Mouse (Mus musculus) MEL (cell line): ENCODE measurements around the gene Hsp90aa1. TPM values are rescaled to one million over a fixed set of nuclear protein-coding genes. Genes with fewer than 3 reads are reported as not detected.
A peak's percentile ranks its signal among the peaks of the same experiment; 100 is the strongest.

Experiments used
- DNase-seq: peaks from one replicate; pipeline ENCODE4 v3.0.0; 2011; ENCODE audit warnings: low read depth, low spot score
- H3K27ac ChIP-seq: 2 replicates; pipeline ENCODE4 v1.5.1; 2012; ENCODE audit warnings: low read depth, mild to moderate bottlenecking, control low read depth, low read length, moderate library complexity; ENCODE audit not compliant: control insufficient read depth
- H3K27me3 ChIP-seq, 2 experiments: fragments of 150-350 bp in 1 of 2; sonication (generic) in 1 of 2; 2 replicates each; pipeline ENCODE4 v1.6.1; 2012; ENCODE audit warnings: low read length in 2 of 2, mild to moderate bottlenecking in 2 of 2, improper control_type of control experiment in 1 of 2, moderate library complexity in 1 of 2; ENCODE audit not compliant: insufficient read depth in 2 of 2, control insufficient read depth in 1 of 2
- H3K36me3 ChIP-seq, 2 experiments: 2 replicates each; pipeline ENCODE4 v1.6.1; 2012 to 2014; ENCODE audit warnings: low read length in 2 of 2, improper control_type of control experiment in 1 of 2, inconsistent platforms in 1 of 2, mild to moderate bottlenecking in 1 of 2; ENCODE audit not compliant: insufficient read depth in 2 of 2, control insufficient read depth in 1 of 2
- H3K4me1 ChIP-seq, 2 experiments: fragments of 150-350 bp in 1 of 2; sonication (generic) in 1 of 2; 2 replicates each; pipeline ENCODE4 v1.6.1; 2012; ENCODE audit warnings: low read length in 2 of 2, improper control_type of control experiment in 1 of 2, mild to moderate bottlenecking in 1 of 2; ENCODE audit not compliant: insufficient read depth in 2 of 2, control insufficient read depth in 1 of 2
- H3K4me3 ChIP-seq, 2 experiments: fragments of 150-350 bp in 1 of 2; sonication (generic) in 1 of 2; 2 replicates each; pipeline ENCODE4 v1.5.1; 2012; ENCODE audit warnings: low read depth in 2 of 2, low read length in 2 of 2, mild to moderate bottlenecking in 2 of 2, moderate library complexity in 2 of 2, control low read depth in 1 of 2, improper control_type of control experiment in 1 of 2; ENCODE audit not compliant: control insufficient read depth in 1 of 2, insufficient read depth in 1 of 2
- H3K79me2 ChIP-seq: 2 replicates; pipeline ENCODE4 v1.6.1; 2012; ENCODE audit warnings: mild to moderate bottlenecking, low read length, moderate library complexity; ENCODE audit not compliant: control insufficient read depth, poor library complexity, insufficient read depth
- H3K9ac ChIP-seq: 2 replicates; pipeline ENCODE4 v1.6.1; 2012; ENCODE audit warnings: low read depth, mild to moderate bottlenecking, control low read depth, low read length, moderate library complexity; ENCODE audit not compliant: control insufficient read depth, poor library complexity, severe bottlenecking
- H3K9me3 ChIP-seq: fragments of 150-350 bp; sonication (generic); replicated peaks from 2 replicates; pipeline ENCODE4 v1.6.1; 2012; ENCODE audit warnings: mild to moderate bottlenecking, low read length, improper control_type of control experiment, moderate library complexity; ENCODE audit not compliant: insufficient read depth
- CHD2 ChIP-seq: IDR thresholded peaks from 2 replicates; pipeline ENCODE4 v1.6.1; 2011; ENCODE audit warnings: low read length, improper control_type of control experiment
- CTCF ChIP-seq, 3 experiments: IDR thresholded peaks in 2 of 3; conservative IDR thresholded peaks in 1 of 3; 2 replicates each; pipeline ENCODE4 v1.5.1; 2011 to 2012; ENCODE audit warnings: low read length in 3 of 3, low read depth in 2 of 3, mild to moderate bottlenecking in 2 of 3, improper control_type of control experiment in 1 of 3, inconsistent platforms in 1 of 3, mixed read lengths in 1 of 3, moderate library complexity in 1 of 3; ENCODE audit not compliant: control insufficient read depth in 1 of 3, insufficient read depth in 1 of 3, poor library complexity in 1 of 3, severe bottlenecking in 1 of 3
- E2F4 ChIP-seq: IDR thresholded peaks from 2 replicates; pipeline ENCODE4 v1.6.1; 2011; ENCODE audit warnings: low read depth, low read length, improper control_type of control experiment, borderline replicate concordance
- ETS1 ChIP-seq: IDR thresholded peaks from 2 replicates; pipeline ENCODE4 v1.6.1; 2012; ENCODE audit warnings: low read depth, mild to moderate bottlenecking, inconsistent platforms, low read length, improper control_type of control experiment, moderate library complexity
- HCFC1 ChIP-seq: IDR thresholded peaks from 2 replicates; pipeline ENCODE4 v1.6.1; 2012; ENCODE audit warnings: low read depth, mild to moderate bottlenecking, inconsistent platforms, low read length, improper control_type of control experiment, moderate library complexity
- MAFK ChIP-seq: IDR thresholded peaks from 2 replicates; pipeline ENCODE4 v1.6.1; 2011; ENCODE audit warnings: low read depth, mild to moderate bottlenecking, low read length, improper control_type of control experiment, borderline replicate concordance
- MAX ChIP-seq: IDR thresholded peaks from 2 replicates; pipeline ENCODE4 v1.6.1; 2011; ENCODE audit warnings: low read length, improper control_type of control experiment
- MXI1 ChIP-seq: IDR thresholded peaks from 2 replicates; pipeline ENCODE4 v1.6.1; 2011; ENCODE audit warnings: mild to moderate bottlenecking, low read depth, low read length, improper control_type of control experiment
- MYC ChIP-seq: IDR thresholded peaks from 2 replicates; pipeline ENCODE4 v1.6.1; 2011; ENCODE audit warnings: low read depth, mild to moderate bottlenecking, low read length, improper control_type of control experiment, moderate library complexity
- NRF1 ChIP-seq: IDR thresholded peaks from 2 replicates; pipeline ENCODE4 v1.6.1; 2014; ENCODE audit warnings: low read depth, mild to moderate bottlenecking, inconsistent platforms, low read length, improper control_type of control experiment, moderate library complexity; ENCODE audit not compliant: poor library complexity, insufficient read depth, severe bottlenecking
- POLR2AphosphoS2 ChIP-seq: IDR thresholded peaks from 2 replicates; pipeline ENCODE4 v1.6.1; 2011; ENCODE audit warnings: low read length, improper control_type of control experiment
- RCOR1 ChIP-seq: IDR thresholded peaks from 2 replicates; pipeline ENCODE4 v1.6.1; 2012; ENCODE audit warnings: low read depth, mild to moderate bottlenecking, inconsistent platforms, low read length, improper control_type of control experiment
- SIN3A ChIP-seq: IDR thresholded peaks from 2 replicates; pipeline ENCODE4 v1.6.1; 2012; ENCODE audit warnings: low read length, improper control_type of control experiment, inconsistent platforms
- SMC3 ChIP-seq: IDR thresholded peaks from 2 replicates; pipeline ENCODE4 v1.6.1; 2011; ENCODE audit warnings: low read depth, low read length, improper control_type of control experiment
- TAL1 ChIP-seq: IDR thresholded peaks from 2 replicates; pipeline ENCODE4 v1.6.1; 2012; ENCODE audit warnings: mild to moderate bottlenecking, inconsistent platforms, low read length, moderate library complexity, mixed read lengths
- TCF12 ChIP-seq: IDR thresholded peaks from 2 replicates; pipeline ENCODE4 v1.6.1; 2014; ENCODE audit warnings: low read depth, mild to moderate bottlenecking, inconsistent platforms, low read length, improper control_type of control experiment, moderate library complexity
- UBTF ChIP-seq: IDR thresholded peaks from 2 replicates; pipeline ENCODE4 v1.6.1; 2012; ENCODE audit warnings: low read depth, mild to moderate bottlenecking, inconsistent platforms, low read length, improper control_type of control experiment, moderate library complexity, borderline replicate concordance; ENCODE audit not compliant: insufficient read depth
- USF1 ChIP-seq: IDR thresholded peaks from 2 replicates; pipeline ENCODE4 v1.6.1; 2014; ENCODE audit warnings: low read depth, mild to moderate bottlenecking, inconsistent platforms, low read length, improper control_type of control experiment, moderate library complexity
- ZC3H11A ChIP-seq: IDR thresholded peaks from 2 replicates; pipeline ENCODE4 v1.6.1; 2012; ENCODE audit warnings: low read depth, mild to moderate bottlenecking, inconsistent platforms, low read length, improper control_type of control experiment
- ZKSCAN1 ChIP-seq: IDR thresholded peaks from 2 replicates; pipeline ENCODE4 v1.6.1; 2012; ENCODE audit warnings: low read depth, mild to moderate bottlenecking, inconsistent platforms, low read length, improper control_type of control experiment, moderate library complexity
- ZMIZ1 ChIP-seq: IDR thresholded peaks from 2 replicates; pipeline ENCODE4 v1.6.1; 2012; ENCODE audit warnings: low read depth, mild to moderate bottlenecking, inconsistent platforms, low read length, improper control_type of control experiment, moderate library complexity
- ZNF384 ChIP-seq: IDR thresholded peaks from 2 replicates; pipeline ENCODE4 v1.6.1; 2012; ENCODE audit warnings: low read depth, mild to moderate bottlenecking, inconsistent platforms, low read length, improper control_type of control experiment
- polyA plus RNA-seq, 2 experiments: library from polyadenylated mRNA; stranded (reverse) in 1 of 2; unstranded in 1 of 2; fragments of >175 nt in 1 of 2; fragments of >200 nt in 1 of 2; gene quantifications; 2 replicates each; pipeline versions ENCODE4 v1.2.1 to v1.2.4; 2012; ENCODE audit warnings: low replicate concordance in 2 of 2, low read depth in 1 of 2; ENCODE audit not compliant: insufficient read length in 2 of 2, insufficient read depth in 1 of 2, missing spikeins in 1 of 2
- total RNA-seq: library from RNA; depleted of rRNA; stranded (reverse); fragments of 300-350 nt; gene quantifications from 2 replicates; pipeline ENCODE4 v1.2.3, GENCODE M21; 2012

Gene Hsp90aa1
- total and polyA plus RNA-seq, 3 experiments, result 913 to 1,509 (median 1,471) TPM

- no peak for TF ChIP-seq ZNF384
- no peak for TF ChIP-seq MYC
- TF ChIP-seq MAFK, result no peak
- no peak for TF ChIP-seq NRF1
- TF ChIP-seq TAL1, result no peak
- no peak for TF ChIP-seq ETS1
- TF ChIP-seq MXI1, result peak; percentile 65
- TF ChIP-seq ZMIZ1, result no peak
- no peak for TF ChIP-seq CTCF (IDR thresholded peaks at IDR 0.05 in 2 of 3, conservative IDR thresholded peaks at IDR 0.05 in 1 of 3; ENCODE audit: control insufficient read depth in 1 of 3, insufficient read depth in 1 of 3, low read depth in 2 of 3, low read length in 3 of 3, poor library complexity in 1 of 3, severe bottlenecking in 1 of 3)
- TF ChIP-seq ZC3H11A, result no peak
- no peak for TF ChIP-seq POLR2AphosphoS2
- no peak for TF ChIP-seq HCFC1
- peak; percentile 89; the same call in 1 of the 2 replicates for TF ChIP-seq UBTF
- TF ChIP-seq TCF12, result 0 out of 2 replicates have a peak, but pooled peaks have one; percentile 6
- no peak for TF ChIP-seq USF1
- no peak for TF ChIP-seq E2F4
- no peak for TF ChIP-seq ZKSCAN1
- TF ChIP-seq CHD2, result no peak
- TF ChIP-seq MAX, result no peak
- TF ChIP-seq RCOR1, result no peak
- TF ChIP-seq SMC3, result no peak
- TF ChIP-seq SIN3A, result peak; percentile 40; the same call in 1 of the 2 replicates
- peak overlapping the region; percentile 94 for H3K9ac ChIP-seq
- H3K36me3 ChIP-seq, result peaks cover 7 to 11% of the 10 kb centered on the region in 2 experiments
- H3K9me3 ChIP-seq, result no peaks in the 10 kb centered on the region
- peaks cover 33% of the 10 kb centered on the region for H3K79me2 ChIP-seq
- H3K4me3 ChIP-seq, result peak overlapping the region; percentile 86 to 96
- peak overlapping the region; percentile 67 for H3K27ac ChIP-seq
- DNase-seq, result no peak
- no peaks in the 10 kb centered on the region for H3K27me3 ChIP-seq
- H3K4me1 ChIP-seq, result peaks cover 5 to 6% of the 10 kb centered on the region in 2 experiments
Measured at GRCm38 (mm10) chr12:110738158-110738921, 35.8 kb upstream of the Hsp90aa1 start.
